Mouse (Mus musculus) liver, adult (tissue): Measurements from ENCODE around the gene Wasf2.

ENCODE experiments used
- GATA4 ChIP-seq: IDR thresholded peaks from 2 replicates; pipeline ENCODE4 v1.6.1; 2014; ENCODE audit warnings: mild to moderate bottlenecking, low read length; ENCODE audit not compliant: insufficient replicate concordance

Wasf2 gene

DNA sequence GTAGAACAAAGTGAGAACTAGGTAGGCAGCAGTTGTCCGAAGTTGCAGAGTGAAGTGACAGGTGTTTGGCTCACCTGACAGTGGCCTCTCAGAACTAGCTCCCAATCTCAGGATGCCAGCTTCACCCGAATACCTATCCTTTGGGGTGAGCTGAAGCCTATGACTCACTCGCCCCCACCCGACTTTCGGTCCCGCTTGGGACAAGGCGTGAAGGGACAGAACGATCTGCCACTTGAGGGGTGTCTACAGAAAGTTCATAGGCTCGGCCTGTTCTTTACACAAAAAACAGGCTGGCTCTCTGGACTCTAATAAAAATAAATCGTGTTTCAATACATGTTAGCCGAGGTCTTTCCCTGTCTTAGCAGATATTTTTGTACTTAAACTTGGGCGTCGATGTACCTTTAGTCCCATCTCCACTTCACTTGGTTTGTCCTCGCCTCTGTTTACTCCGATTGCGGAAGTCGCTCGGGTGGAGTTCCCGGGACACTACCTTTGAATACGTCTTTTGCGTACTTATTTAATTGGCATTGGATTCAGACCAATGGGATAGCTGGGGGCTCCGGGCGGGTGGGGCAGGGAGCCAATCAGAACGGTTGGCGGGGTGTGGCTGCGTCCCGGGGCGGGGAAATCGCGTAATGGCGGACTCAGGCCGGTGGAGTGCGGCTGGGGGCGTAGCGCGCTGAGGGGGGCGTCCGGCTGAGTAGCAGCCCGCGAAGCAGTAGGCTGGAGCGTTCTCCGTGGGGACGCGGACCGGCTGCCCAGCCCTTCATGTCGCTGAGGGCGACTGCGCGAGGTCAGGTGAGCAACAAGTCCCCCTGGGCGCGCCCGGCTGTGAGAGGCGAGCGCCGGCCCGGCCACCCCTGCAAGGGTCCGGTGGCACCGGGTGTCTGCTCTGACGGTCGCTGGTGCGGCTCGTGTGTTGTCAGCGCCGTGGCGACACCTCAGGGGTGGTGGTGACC, at the start of gene Wasf2:
Gene Wasf2, plus strand, starts transcription at position 575 of the 959 bp plus-strand sequence.
- no peak for TF ChIP-seq GATA4

DNA sequence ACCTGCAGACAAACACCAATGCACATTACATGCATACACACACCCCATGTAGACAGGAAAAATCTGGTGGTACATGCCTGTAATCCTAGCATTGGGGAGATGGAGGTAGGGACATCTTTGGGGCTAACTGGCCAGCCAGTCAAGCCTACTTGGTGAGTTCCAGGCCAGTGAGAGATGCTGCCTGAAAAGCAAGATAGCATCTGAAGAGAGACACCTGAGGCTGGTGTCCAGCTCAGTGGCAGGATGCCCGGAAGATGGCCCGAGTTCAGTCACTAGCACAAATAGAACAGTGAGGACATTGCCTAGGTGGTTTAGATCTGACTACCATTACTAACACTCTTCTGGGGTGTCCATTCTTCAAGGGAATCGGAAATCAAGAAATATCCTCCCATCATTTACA, 49.4 kb upstream of the Wasf2 start:
- TF ChIP-seq GATA4 = no peak

DNA sequence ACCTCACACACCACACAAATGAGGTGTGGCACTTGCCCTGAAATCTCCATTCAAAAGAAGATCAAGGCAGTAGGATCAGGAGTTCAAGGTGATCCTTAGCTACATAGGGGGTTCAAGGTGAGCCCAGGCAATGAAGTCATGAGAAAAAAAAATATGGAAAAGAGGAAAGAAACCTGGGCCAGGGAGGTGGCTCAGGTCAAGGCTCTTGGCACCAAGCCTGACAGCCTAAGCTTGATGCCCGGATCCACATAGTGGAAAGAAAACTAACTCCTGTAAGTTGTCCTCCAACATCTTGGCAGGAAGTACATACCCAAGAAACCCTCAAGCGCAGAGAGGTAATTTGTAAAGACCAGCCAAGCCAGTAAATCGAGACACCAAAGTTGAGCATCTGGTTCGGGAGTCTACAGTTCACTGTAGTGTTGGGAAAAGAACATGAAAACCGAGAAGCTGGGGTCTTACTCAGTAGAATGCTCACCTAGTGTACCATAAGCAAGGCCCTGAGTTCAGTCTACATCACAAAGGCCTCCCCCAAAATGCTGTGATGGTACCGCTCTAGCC, 48.0 kb upstream of the Wasf2 start:
- TF ChIP-seq GATA4 = no peak

DNA sequence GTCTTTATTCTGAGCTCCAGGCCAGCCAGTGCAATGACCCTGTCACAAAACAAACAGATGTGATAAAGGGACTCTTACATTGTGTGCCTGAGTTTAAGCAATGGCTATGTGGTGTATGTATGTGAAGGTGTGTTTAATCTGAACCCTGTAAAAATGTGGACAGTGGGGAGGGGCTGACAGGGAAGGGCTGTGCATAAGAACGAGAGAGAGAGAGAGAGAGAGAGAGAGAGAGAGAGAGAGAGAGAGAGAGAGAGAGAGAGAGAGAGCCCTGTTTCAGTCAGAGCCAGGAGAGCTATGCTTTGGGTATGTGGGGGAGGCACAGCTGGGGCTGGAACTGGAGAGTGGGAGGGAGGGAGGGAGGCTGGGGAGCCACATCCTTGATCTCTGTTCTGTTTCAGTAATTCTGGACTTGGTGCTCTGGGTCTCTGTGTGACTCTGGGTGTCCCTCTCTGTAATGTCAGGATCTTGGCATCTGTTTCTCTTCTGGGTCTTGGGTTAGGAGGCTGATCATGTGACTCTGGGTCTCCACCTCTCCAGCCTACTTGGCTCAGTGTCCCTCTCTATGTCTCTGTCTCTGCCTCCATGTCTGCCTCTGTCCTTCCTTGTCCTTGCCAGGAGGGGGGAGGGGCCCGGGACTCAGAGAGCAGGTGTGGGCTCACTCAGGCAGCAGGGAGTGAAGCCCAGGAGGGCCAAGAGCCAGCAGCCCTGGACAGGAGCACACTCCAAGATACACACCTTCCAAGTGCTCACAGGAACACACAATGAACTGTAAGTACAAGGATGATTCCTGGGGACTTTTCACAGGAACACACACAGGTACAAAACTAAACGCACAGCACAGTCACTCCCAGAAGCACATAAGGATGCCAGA, 46.1 kb upstream of the Wasf2 start:
- TF ChIP-seq GATA4 = no peak

DNA sequence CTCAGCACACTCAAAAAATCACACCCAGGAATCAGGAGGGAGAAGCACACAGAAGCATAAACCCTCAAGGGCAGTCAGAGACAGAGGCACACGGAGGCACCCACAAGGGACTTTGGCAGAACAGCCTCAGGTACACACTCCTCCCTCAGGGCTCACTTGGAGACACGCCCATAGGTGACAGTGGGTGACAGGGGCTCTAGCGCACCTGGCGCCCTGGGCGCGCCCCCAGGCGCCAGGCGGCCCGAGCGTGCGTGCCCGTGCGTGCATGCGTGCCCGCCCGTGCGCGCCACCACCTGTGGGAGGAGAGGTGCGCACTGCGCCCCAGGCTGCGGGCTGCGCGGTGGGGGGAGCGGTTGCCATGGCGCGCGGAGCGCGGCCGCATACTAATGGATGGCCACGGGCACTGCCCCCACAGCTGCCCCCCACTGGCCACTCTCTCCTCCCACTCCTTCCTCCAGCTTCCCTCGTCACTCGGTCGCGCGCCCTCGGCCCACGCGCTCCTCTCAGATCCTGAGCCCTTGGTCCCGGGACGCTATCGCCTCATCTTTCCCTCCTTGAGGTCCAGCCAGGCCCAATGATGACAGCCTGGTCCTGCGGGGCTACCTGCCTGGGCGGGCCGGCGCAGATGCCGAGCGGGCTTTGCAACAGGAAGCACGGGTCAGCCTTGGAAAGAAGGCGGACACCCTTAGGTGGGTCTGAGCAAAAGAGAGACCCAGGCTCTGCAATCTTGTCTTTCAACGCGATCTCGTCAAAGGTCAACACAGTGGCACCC, 45.1 kb upstream of the Wasf2 start:
- no peak for TF ChIP-seq GATA4

DNA sequence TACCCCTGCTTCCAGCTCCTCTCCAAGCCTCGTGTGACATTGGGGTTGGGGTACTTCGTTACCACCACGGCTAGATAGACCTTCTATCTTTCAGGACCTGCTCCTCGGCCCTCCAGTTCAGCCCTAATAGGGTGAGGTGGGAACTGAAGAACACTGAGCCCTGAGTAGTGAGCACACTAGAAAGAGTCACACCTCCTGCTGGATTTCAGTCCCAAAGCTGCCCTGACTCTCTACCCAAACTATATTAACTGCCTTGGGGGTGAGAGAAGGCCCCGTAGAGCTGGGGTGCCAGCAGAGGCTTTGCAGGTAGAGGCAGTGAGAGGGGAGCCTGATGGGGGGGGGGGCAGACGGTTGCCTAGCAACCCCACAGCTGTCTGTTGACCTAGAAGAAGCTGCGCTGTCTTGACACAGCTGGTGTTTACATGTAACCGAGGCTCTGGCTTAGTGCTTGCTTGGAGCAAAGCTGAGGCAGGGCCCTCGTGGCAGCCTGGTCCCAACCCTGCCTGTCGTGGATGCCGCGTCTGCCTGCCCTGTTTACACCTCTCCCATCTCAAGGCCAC, 44.4 kb upstream of the Wasf2 start:
- no peak for TF ChIP-seq GATA4

DNA sequence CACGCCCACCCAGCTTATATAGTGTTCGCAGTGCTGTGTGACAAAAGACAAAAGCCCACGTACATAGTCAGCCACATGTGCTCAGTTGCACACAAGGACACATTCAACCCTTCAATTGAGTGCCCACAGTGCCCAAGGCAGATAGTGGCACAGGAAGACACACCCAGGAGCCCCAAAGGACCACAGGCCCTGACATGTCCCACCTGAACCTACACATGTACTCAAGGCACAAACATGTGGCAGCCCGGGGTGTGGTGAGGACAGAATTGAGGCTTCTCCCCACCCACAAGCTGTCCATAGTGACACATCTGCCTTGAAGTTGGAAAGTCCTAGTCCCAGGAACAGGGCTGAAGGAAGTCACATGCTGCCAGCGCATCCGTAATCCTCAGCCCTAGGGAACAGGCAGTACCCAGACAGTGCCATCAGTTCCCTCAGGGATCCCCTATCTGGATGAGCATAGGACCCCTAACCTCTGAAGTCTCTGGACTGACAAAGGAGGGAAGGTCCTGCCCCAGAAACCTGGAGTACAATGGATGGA, 43.1 kb upstream of the Wasf2 start:
- no peak for TF ChIP-seq GATA4

DNA sequence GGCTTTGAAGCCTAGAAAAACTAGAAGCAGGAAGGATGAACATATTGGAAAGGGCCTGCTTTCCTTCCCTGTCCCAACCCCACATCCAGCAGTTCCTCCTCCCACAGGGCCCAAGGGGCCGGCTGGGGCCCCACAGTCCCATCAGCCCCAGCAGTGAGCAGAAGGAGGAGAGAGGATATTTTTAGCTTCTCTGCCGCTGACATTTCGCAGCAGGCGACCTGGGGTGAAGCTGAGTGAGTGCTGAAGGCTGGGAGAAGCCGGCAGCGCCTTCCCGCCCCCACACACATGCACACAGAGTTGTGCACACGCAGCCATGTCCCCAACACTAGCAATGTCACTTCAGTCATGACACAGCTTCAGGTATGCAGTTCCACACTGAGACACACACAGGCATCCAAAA, 42.5 kb upstream of the Wasf2 start:
- TF ChIP-seq GATA4 = no peak

DNA sequence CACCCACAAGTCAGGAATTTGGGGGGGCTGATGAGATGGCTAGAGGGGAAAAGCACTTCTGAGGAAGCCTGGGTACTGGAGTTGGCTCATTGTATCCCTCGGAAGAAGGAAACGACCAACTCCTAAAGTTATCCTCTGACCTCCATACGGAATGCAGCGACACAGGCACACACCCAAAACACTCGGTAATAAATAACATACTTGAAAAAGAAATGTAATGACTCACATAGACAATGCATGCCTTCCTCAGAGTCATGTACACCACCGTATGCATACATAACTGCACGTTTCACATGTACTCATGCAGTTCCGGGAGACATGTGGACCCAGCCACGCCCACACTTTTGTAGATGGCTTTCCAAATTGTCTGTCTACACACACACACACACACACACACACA, 41.0 kb upstream of the Wasf2 start:
- no peak for TF ChIP-seq GATA4

DNA sequence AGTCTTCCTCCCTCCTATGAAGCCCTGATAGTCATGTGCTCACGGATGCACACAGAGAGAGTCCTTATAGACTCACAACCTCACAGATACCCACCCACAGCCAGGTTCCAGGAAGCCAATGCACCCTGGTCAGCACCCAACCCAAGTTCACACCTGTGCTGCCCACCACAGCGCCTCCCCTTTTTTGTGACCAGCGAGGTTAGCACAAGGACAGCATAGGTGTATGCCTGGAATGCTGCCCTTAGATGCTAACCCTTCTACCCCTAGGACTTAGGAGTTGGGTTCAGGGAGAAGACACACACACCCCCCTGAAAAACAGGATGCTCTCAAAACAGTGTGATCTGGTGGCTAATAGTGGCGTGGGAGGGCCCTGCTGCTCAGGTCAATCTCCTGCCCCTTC, 40.5 kb upstream of the Wasf2 start:
- no peak for TF ChIP-seq GATA4

DNA sequence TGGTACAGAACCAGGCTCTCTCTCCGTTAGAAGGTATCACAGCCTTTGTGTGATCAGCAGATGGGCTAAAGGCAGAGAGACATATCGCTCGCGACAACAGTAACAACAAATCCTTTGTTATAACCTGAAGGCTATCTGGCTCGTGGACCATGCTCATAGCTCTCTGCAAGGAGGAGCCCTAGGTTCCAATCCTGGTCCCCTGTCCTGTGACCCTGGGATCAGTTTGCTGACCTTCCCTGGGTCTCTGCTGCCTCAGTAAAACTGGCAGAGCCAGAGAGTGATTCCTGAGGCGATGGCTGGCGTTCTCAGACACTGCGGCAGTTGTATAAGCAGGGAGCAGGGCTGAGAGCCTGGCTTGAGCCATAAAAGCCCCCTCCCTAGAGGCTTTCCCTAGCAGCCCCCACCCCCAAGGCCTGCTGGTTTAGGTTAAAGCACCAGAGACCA, 40.0 kb upstream of the Wasf2 start:
- no peak for TF ChIP-seq GATA4

DNA sequence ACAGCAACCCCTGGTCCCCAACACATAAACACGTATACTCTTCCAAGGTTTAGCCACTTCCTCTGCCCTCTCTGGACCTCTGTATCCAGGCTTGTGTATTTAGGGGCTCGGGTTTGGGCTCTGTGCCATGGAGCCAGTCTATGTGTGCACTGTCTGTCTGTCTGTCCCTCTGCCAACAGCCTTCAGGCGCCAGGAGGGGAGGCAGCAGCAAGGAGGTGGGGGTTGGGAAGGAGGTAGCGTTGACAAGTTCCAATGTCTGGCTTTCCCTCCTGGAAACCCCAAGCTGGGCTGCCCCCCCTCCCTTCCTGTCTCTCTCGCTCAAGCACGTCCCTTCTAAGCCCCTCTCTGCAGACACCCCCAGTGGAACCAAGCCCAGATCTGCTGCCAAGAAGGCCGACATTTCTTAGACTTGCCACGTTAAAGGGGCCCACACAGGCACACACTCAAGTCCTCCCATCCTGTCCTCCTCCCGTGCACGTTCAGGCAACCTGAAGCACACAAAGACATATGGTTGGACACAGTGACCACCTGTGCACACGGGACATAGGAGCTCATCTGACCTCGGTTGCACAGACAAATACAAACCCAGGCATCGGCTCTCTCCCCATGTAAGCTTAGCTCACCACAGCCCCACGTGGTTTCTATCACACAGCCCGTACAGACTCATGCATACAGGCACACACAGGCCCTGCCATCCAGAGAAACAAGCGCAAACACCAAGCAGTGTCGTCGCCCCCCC, 39.4 kb upstream of the Wasf2 start:
- no peak for TF ChIP-seq GATA4

DNA sequence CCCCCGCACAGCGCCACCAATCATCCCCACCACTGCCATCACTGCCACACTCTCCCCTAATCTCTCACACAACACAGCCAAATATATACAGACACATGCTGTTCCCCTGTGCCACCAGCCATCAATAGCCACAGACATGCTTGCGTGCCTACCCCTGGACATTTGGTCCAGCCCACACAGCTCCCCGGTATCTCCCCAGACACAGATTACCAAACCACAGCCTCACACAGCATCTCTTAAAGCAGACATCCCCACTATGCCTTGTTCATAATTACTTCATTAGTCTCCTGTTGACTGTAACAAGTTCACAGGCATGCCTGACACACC, 38.9 kb upstream of the Wasf2 start:
- TF ChIP-seq GATA4 = no peak

DNA sequence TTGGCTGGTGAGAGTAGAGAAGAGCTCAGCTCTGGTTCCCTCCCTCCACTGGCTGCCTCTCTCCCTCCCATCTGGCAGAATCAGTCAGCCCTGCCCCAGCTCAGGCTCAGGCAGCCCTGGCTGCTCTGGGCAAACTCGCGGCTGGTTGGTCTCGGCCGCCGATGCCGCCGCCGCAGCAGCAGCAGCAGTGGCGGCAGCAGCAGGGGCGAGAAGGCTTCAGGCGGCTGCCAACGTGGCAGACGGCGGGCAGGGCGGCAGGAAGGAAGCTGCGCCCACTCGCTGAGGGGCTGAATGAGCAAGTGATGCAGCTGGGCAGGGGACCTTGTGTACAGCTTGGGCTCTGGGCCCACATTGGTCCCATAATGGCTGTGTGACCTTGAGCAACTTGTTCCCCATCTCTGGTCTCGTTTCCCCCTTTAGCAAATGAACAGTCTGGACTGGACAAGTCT, 37.8 kb upstream of the Wasf2 start:
- no peak for TF ChIP-seq GATA4
